Mouse (Mus musculus) ES-Bruce4 (cell line): ENCODE measurements at regions not wholly inside any gene's neighbourhood (a gene's known extent, or its start where the extent isn't known, plus 50 kb on each side); places are given as distances from the start of the nearest gene placed in this dataset.

Experiments
- H3K27ac ChIP-seq: 2 replicates; pipeline ENCODE4 v1.5.1; 2012; ENCODE audit warnings: low read length, inconsistent platforms; ENCODE audit not compliant: insufficient read depth
- H3K27me3 ChIP-seq: 2 replicates; pipeline ENCODE4 v1.6.1; 2012; ENCODE audit warnings: mild to moderate bottlenecking, low read length, inconsistent platforms; ENCODE audit not compliant: control insufficient read depth, poor library complexity, insufficient read depth, severe bottlenecking
- H3K36me3 ChIP-seq: 2 replicates; pipeline ENCODE4 v1.6.1; 2012; ENCODE audit warnings: inconsistent platforms, mild to moderate bottlenecking, low read length, moderate library complexity; ENCODE audit not compliant: control insufficient read depth, poor library complexity, insufficient read depth, severe bottlenecking
- H3K4me1 ChIP-seq: one replicate; pipeline ENCODE4 v1.8.1; 2011; ENCODE audit warnings: low read length; ENCODE audit not compliant: control insufficient read depth, insufficient read depth
- H3K4me3 ChIP-seq: 2 replicates; pipeline ENCODE4 v1.5.1; 2011; ENCODE audit warnings: low read depth, mild to moderate bottlenecking, low read length
- H3K9ac ChIP-seq: 2 replicates; pipeline ENCODE4 v1.6.1; 2012; ENCODE audit warnings: low read depth, mild to moderate bottlenecking, inconsistent platforms; ENCODE audit not compliant: poor library complexity, severe bottlenecking
- H3K9me3 ChIP-seq: replicated peaks from 2 replicates; pipeline ENCODE4 v1.6.1; 2012; ENCODE audit warnings: mild to moderate bottlenecking, low read length, inconsistent platforms; ENCODE audit not compliant: control insufficient read depth, poor library complexity, insufficient read depth, severe bottlenecking
- CTCF ChIP-seq: IDR thresholded peaks from one replicate; pipeline ENCODE4 v1.8.1; 2011; ENCODE audit warnings: low read depth, low read length
- EP300 ChIP-seq: IDR thresholded peaks from 2 replicates; pipeline ENCODE4 v1.6.1; 2011; ENCODE audit warnings: low read depth, low read length; ENCODE audit not compliant: insufficient read depth
- POLR2A ChIP-seq: IDR thresholded peaks from one replicate; pipeline ENCODE4 v1.8.1; 2011; ENCODE audit warnings: low read length; ENCODE audit not compliant: insufficient read depth

DNA sequence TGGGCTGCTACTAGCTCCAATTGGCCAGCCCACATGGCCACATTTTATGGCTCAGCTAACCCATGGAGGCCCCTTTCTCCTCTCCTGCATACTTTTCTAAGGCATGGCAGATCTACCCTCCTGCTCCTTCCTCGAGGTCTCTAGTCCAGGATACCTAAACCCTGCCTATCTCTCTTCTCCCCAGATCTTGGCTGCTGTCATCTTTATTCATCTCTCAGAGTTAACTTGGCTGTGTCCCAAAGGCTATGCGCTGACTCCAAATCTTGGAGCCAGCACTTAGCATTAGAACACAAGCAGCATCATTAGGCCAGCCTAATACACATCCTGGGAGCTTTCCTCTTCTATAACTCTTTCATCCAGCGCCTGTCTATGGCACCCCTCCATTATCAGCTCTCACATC is 430.5 kb upstream of the Arid1b start:
- Histone ChIP-seq H3K27me3 (no peaks in the 10 kb centered on the region), H3K4me3 (no peak overlapping the region), H3K9ac (no peak overlapping the region), H3K36me3 (no peaks in the 10 kb centered on the region), H3K9me3 (no peaks in the 10 kb centered on the region), H3K27ac (no peak overlapping the region), H3K4me1 (no peaks in the 10 kb centered on the region)
- TF ChIP-seq CTCF (no peak), POLR2A (no peak), EP300 (no peak)

DNA sequence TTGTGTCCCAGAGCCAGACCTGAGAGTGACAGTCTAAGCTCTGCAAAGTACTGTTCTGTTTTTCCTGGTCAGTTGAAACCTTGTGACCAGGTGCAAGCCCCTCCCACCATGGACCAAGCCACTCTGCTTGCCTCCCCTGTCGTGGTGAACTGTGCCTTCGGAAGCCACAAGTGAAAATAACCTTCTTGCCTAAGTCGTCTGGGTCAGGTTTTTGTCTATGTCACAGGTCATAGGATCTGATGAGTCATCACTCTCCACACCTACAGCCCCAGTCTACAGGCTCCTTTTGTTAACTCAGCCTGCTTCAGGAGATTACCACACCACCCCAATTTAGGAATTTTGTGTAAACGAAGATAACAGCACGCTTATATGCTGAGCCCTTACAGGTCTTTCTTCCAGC is 417.2 kb upstream of the Arid1b start:
- H3K36me3 ChIP-seq, result no peaks in the 10 kb centered on the region
- H3K27me3 ChIP-seq, result no peaks in the 10 kb centered on the region
- no peak overlapping the region for H3K4me3 ChIP-seq
- H3K4me1 ChIP-seq, result no peaks in the 10 kb centered on the region
- no peak for TF ChIP-seq POLR2A
- no peak for TF ChIP-seq EP300
- TF ChIP-seq CTCF, result no peak
- H3K27ac ChIP-seq, result no peak overlapping the region
- no peak overlapping the region for H3K9ac ChIP-seq
- no peaks in the 10 kb centered on the region for H3K9me3 ChIP-seq

DNA sequence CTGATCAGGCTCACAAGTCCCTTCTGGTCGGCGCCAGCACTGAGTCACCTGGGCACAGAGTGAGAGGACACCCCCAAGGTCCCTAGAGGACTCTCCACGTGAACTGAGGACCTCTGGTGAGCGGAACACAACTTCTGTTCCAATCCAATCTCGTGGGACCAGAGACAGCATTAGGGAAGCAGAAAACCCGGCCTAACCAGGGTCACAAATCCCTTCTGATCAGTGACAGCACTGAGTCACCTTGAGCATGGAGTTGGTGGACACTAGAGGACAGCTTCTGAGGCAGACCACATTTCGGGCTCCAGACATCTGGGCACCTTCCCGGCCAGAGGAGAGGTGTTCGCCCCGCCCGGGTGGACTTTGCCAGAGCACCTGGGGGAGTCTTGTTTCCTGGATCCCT is 412.3 kb upstream of the Arid1b start:
- Histone ChIP-seq H3K9me3 (no peaks in the 10 kb centered on the region), H3K9ac (no peak overlapping the region), H3K27ac (no peak overlapping the region), H3K4me3 (no peak overlapping the region), H3K27me3 (no peaks in the 10 kb centered on the region), H3K4me1 (no peaks in the 10 kb centered on the region), H3K36me3 (no peaks in the 10 kb centered on the region)
- no peak for TF ChIP-seq EP300
- no peak for TF ChIP-seq POLR2A
- no peak for TF ChIP-seq CTCF

DNA sequence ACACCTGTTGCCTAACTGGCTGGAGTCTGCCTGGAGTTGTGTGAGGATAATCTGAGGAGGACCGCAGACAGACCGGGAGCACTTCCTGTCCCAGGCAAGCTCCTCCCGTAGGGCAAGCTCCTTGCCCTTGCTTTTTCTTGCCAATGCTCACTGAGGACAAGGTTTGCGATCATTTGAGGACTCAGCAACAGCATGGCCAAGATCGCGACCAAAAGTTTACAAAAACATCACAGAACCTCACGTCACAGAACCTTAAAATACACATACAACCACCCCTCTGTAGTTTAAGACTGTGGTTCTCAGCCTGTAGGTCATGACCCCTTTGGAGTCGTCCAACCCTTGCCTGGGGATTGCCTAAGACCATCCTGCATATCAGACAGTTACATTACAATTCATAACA is 383.7 kb upstream of the Arid1b start:
- TF ChIP-seq CTCF (no peak), EP300 (no peak), POLR2A (no peak)
- 0 out of 2 replicates have a peak, but pooled peaks cover 2% of the 10 kb centered on the region for H3K9me3 ChIP-seq

DNA sequence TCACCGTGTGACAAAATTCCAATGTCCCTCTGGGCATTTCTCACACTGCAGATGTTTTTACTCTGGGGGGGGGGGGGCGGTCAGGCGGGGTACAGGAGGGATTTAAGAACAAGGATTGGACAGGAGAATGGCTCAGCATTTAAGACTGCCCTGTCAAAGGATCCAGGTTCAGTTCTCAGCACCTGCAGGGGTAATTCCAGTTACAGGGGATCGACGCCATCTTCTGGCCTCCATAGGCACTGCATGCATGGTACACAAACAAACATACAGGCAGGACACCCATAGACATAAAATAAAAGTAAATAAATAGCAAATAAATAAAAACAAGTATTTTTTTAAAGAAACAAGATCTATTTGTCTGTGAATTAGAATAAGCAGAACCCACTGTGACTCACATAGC is 383.1 kb upstream of the Arid1b start:
- H3K36me3 ChIP-seq, result no peaks in the 10 kb centered on the region
- no peaks in the 10 kb centered on the region for H3K4me1 ChIP-seq
- TF ChIP-seq EP300, result no peak
- peak; percentile 56 for TF ChIP-seq CTCF
- 0 out of 2 replicates have a peak, but pooled peaks cover 2% of the 10 kb centered on the region for H3K9me3 ChIP-seq
- no peak overlapping the region for H3K9ac ChIP-seq
- H3K4me3 ChIP-seq, result no peak overlapping the region
- H3K27ac ChIP-seq, result no peak overlapping the region
- no peaks in the 10 kb centered on the region for H3K27me3 ChIP-seq

More for the DNA sequence above, 383.7 kb upstream of the Arid1b start:
- Histone ChIP-seq H3K27ac (no peak overlapping the region), H3K27me3 (no peaks in the 10 kb centered on the region), H3K9ac (no peak overlapping the region), H3K4me3 (no peak overlapping the region), H3K4me1 (no peaks in the 10 kb centered on the region), H3K36me3 (no peaks in the 10 kb centered on the region)

DNA sequence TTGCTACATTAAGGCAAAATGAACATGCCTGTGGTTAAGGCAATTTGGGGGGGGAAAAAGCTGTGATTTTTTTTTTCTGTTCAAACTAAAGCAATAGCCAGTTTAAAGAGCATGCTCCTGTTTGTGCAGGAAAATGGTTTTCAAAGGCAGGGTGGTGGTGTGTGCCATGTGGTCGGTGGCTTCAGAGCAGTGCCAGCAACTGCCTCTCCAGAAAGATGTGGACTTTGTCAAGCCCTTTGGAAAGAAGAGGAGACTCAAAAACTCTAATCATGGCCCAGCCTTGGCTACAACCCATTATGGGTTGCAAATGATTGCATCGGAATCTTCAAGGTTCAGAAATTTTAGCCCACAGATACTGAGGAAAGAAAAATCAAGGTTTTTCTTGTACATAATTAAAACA is 382.4 kb upstream of the Arid1b start:
- no peak overlapping the region for H3K4me3 ChIP-seq
- no peaks in the 10 kb centered on the region for H3K4me1 ChIP-seq
- TF ChIP-seq CTCF (no peak), EP300 (no peak), POLR2A (no peak)
- no peak overlapping the region for H3K9ac ChIP-seq
- H3K9me3 ChIP-seq, result 0 out of 2 replicates have a peak, but pooled peaks cover 2% of the 10 kb centered on the region
- no peak overlapping the region for H3K27ac ChIP-seq
- H3K36me3 ChIP-seq, result no peaks in the 10 kb centered on the region
- no peaks in the 10 kb centered on the region for H3K27me3 ChIP-seq
